Mouse (Mus musculus): ENCODE data around the gene Gal3st1.
"Not testable (repeated sequence)": the region's sequence is repeated elsewhere in the genome, so short reads cannot be mapped to it uniquely, and the experiment has no call there.

Gene Gal3st1

GRCm38 (mm10) chr11:3983291-3983862, at the start of gene Gal3st1:
TSS of gene Gal3st1 (plus strand) at chr11:3983636.
- DNase-seq (ENCODE audit: extremely low spot score) = peak; percentile 44

- DNase-seq (ENCODE audit: extremely low spot score) = no peak
Observed at GRCm38 (mm10) chr11:3933756-3934285, 49.6 kb upstream of the Gal3st1 start.

GRCm38 (mm10) chr11:3935135-3935534, 48.3 kb upstream of the Gal3st1 start:
- DNase-seq (ENCODE audit: extremely low spot score) = no peak

- DNase-seq (ENCODE audit: extremely low spot score) = no peak
Observed at GRCm38 (mm10) chr11:3936318-3936717, 47.1 kb upstream of the Gal3st1 start.

GRCm38 (mm10) chr11:3937321-3937874, 46.0 kb upstream of the Gal3st1 start:
- DNase-seq (ENCODE audit: extremely low spot score) = no peak

- DNase-seq (ENCODE audit: extremely low spot score) = no peak
Observed at GRCm38 (mm10) chr11:3941371-3941770, 42.1 kb upstream of the Gal3st1 start.

- DNase-seq (ENCODE audit: extremely low spot score) = no peak
Observed at GRCm38 (mm10) chr11:3946386-3946785, 37.0 kb upstream of the Gal3st1 start.

- not testable (repeated sequence) for DNase-seq (ENCODE audit: extremely low spot score)
Observed at GRCm38 (mm10) chr11:3954876-3955275, 28.6 kb upstream of the Gal3st1 start.

GRCm38 (mm10) chr11:3955371-3955770, 28.1 kb upstream of the Gal3st1 start:
- not testable (repeated sequence) for DNase-seq (ENCODE audit: extremely low spot score)

GRCm38 (mm10) chr11:3960901-3961300, 22.5 kb upstream of the Gal3st1 start:
- DNase-seq (ENCODE audit: extremely low spot score) = no peak

- no peak for DNase-seq (ENCODE audit: extremely low spot score)
Observed at GRCm38 (mm10) chr11:3961761-3962160, 21.7 kb upstream of the Gal3st1 start.

GRCm38 (mm10) chr11:3963155-3963554, 20.3 kb upstream of the Gal3st1 start:
- DNase-seq (ENCODE audit: extremely low spot score) = no peak

- DNase-seq (ENCODE audit: extremely low spot score) = peak; percentile 89
Observed at GRCm38 (mm10) chr11:3963610-3964415, 19.6 kb upstream of the Gal3st1 start, which contains the start of gene Pes1. TSS of gene Pes1 (plus strand) at chr11:3963975.

GRCm38 (mm10) chr11:3964416-3965172, 18.8 kb upstream of the Gal3st1 start:
- no peak for DNase-seq (ENCODE audit: extremely low spot score)

GRCm38 (mm10) chr11:3969837-3970236, 13.6 kb upstream of the Gal3st1 start:
- no peak for DNase-seq (ENCODE audit: extremely low spot score)

GRCm38 (mm10) chr11:3970361-3970760, 13.1 kb upstream of the Gal3st1 start:
- no peak for DNase-seq (ENCODE audit: extremely low spot score)

- no peak for DNase-seq (ENCODE audit: extremely low spot score)
Observed at GRCm38 (mm10) chr11:3973081-3973480, 10.4 kb upstream of the Gal3st1 start.

GRCm38 (mm10) chr11:3974311-3974710, 9.1 kb upstream of the Gal3st1 start:
- no peak for DNase-seq (ENCODE audit: extremely low spot score)

- no peak for DNase-seq (ENCODE audit: extremely low spot score)
Observed at GRCm38 (mm10) chr11:3976678-3977077, 6.8 kb upstream of the Gal3st1 start, which contains the start of gene 4930556J24Rik. TSS of gene 4930556J24Rik (minus strand) at chr11:3976778.

- no peak for DNase-seq (ENCODE audit: extremely low spot score)
Observed at GRCm38 (mm10) chr11:3978421-3978820, 5.0 kb upstream of the Gal3st1 start.

- no peak for DNase-seq (ENCODE audit: extremely low spot score)
Observed at GRCm38 (mm10) chr11:3981536-3981935, 1.9 kb upstream of the Gal3st1 start.
